ENCODE assay signal across 11 mouse cellular contexts in the genomic region with DNA sequence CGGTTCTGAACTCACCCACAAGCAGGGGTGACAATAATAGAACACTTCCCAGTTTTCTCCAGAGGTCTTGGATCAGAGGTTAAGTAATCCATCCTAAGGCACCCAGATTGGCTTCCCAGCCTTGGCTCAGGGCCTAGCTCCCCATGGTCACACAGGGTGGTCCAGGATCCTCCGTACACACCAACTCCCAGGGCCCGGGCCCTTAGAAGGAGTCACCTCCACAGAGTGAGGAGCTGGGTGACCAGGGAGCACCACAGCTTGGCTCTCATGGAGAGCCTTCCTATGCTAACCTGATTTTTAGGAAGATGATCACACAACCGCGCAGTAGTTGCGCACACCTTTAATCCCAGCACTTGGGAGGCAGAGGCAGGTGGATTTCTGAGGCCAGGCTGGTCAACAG. TPM values are rescaled to one million over a fixed set of nuclear protein-coding genes. Genes with fewer than 3 reads are reported as not detected.
DNase-seq lines count a peak whose midpoint lies in the region; ATAC-seq and TF ChIP-seq lines count a peak whose summit lies in the region.
"Had no signal": no experiment of that assay in that cellular context is flagged by ENCODE, and none has a peak within 500 bp of the region (broad histone marks: within the 10 kb centered on the region; RNA-seq: fewer than 3 reads in every experiment).

No protein-coding gene starts in this region.

- H3K36me3 ChIP-seq in kidney, postnatal 0 days (ENCODE audit: insufficient read depth, low read length) = no peaks in the 10 kb centered on the region
- no peaks in the 10 kb centered on the region for H3K36me3 ChIP-seq in embryonic facial prominence, embryonic 10.5 days (replicated peaks)
- H3K36me3 ChIP-seq in liver, postnatal 0 days (replicated peaks; ENCODE audit: insufficient read depth, low read length) = no peaks in the 10 kb centered on the region

- H3K9ac ChIP-seq in kidney, postnatal 0 days (ENCODE audit: low read depth, low read length) = no peak overlapping the region
- no peak overlapping the region for H3K9ac ChIP-seq in liver, postnatal 0 days (replicated peaks)
- H3K9ac ChIP-seq: hindbrain, embryonic 14.5 days had no signal

- H3K4me1 ChIP-seq in kidney, postnatal 0 days (replicated peaks; ENCODE audit: insufficient read depth, low read length) = 0 out of 2 replicates have a peak, but pooled peaks cover 4% of the 10 kb centered on the region
- H3K4me1 ChIP-seq in embryonic facial prominence, embryonic 10.5 days = peaks cover 26% of the 10 kb centered on the region
- peaks cover 3% of the 10 kb centered on the region; the same call in 1 of the 2 replicates for H3K4me1 ChIP-seq in liver, postnatal 0 days (ENCODE audit: insufficient read depth)

- peak overlapping the region; percentile 62; the same call in 1 of the 2 replicates for H3K27ac ChIP-seq in kidney, postnatal 0 days
- H3K27ac ChIP-seq in embryonic facial prominence, embryonic 10.5 days (replicated peaks) = peak overlapping the region; percentile 84
- H3K27ac ChIP-seq in liver, postnatal 0 days (ENCODE audit: low read depth) = peak overlapping the region; percentile 73
- H3K27ac ChIP-seq: hindbrain, embryonic 14.5 days had no signal

- TF ChIP-seq CTCF in kidney, postnatal 0 days (IDR thresholded peaks at IDR 0.05; ENCODE audit: low read depth) = no peak
- TF ChIP-seq CTCF in liver, postnatal 0 days (IDR thresholded peaks at IDR 0.05; ENCODE audit: low read depth) = no peak

- no peak overlapping the region for H3K4me2 ChIP-seq in kidney, postnatal 0 days (ENCODE audit: low read length)
- H3K4me2 ChIP-seq in liver, postnatal 0 days (ENCODE audit: low read depth, low read length) = no peak overlapping the region
- H3K4me2 ChIP-seq: hindbrain, embryonic 14.5 days had no signal

- no peak for TF ChIP-seq EP300 in liver, postnatal 0 days (IDR thresholded peaks at IDR 0.05; ENCODE audit: low read depth)

- no peaks in the 10 kb centered on the region for H3K27me3 ChIP-seq in kidney, postnatal 0 days (ENCODE audit: insufficient read depth, low read length)
- no peaks in the 10 kb centered on the region for H3K27me3 ChIP-seq in embryonic facial prominence, embryonic 10.5 days (replicated peaks; ENCODE audit: low read depth, poor library complexity, severe bottlenecking)
- no peaks in the 10 kb centered on the region for H3K27me3 ChIP-seq in liver, postnatal 0 days (ENCODE audit: insufficient read depth, low read length)

- H3K9me3 ChIP-seq in kidney, postnatal 0 days (replicated peaks; ENCODE audit: low read length) = no peaks in the 10 kb centered on the region
- no peaks in the 10 kb centered on the region for H3K9me3 ChIP-seq in embryonic facial prominence, embryonic 10.5 days
- H3K9me3 ChIP-seq in liver, postnatal 0 days (ENCODE audit: low read length) = no peaks in the 10 kb centered on the region

- DNase-seq in gastrocnemius, postnatal 25 days = peak; percentile 3
- DNase-seq in gastrocnemius, adult 8-10 months (ENCODE audit: low spot score in 2 of 2) = no peak
- no peak for DNase-seq in kidney, postnatal 0 days (ENCODE audit: low spot score)
- DNase-seq in kidney, adult 8-10 months = no peak
- DNase-seq in embryonic facial prominence, embryonic 10.5 days (ENCODE audit: low spot score) = no peak
- DNase-seq in liver, postnatal 0 days = no peak
- no peak for DNase-seq in urinary bladder, postnatal 25 days (ENCODE audit: low spot score)
- DNase-seq in adrenal gland, adult 18-20 months (ENCODE audit: low spot score in 2 of 2) = no peak
- DNase-seq: lung, postnatal 36 days; retina, postnatal 1 day had no signal

- ATAC-seq in kidney, postnatal 0 days (replicated peaks; ENCODE audit: low FRiP score, low read depth) = no peak; the same call in 1 of the 2 replicates
- ATAC-seq in liver, postnatal 0 days = no peak

- 76% methylated on average over 6 of the region's 6 CpGs for WGBS in kidney, postnatal 0 days
- 75% methylated on average over 6 of the region's 6 CpGs for WGBS in embryonic facial prominence, embryonic 10.5 days
- WGBS in liver, postnatal 0 days (ENCODE audit: insufficient replicate concordance) = 69% methylated on average over 6 of the region's 6 CpGs

- no peak overlapping the region for H3K4me3 ChIP-seq in kidney, postnatal 0 days (replicated peaks; ENCODE audit: low read depth, low read length)
- no peak overlapping the region; the same call in 1 of the 2 replicates for H3K4me3 ChIP-seq in embryonic facial prominence, embryonic 10.5 days
- H3K4me3 ChIP-seq in liver, postnatal 0 days (ENCODE audit: low read depth, low read length) = no peak overlapping the region

RNA-seq across cellular contexts. Expression of gene Il6st, which starts 48.0 kb away (rescaled TPM):
- total RNA-seq in gastrocnemius, postnatal 25 days (2021) = 100 to 1,000 TPM; 131 to 142 TPM
- total RNA-seq in gastrocnemius, adult 8-10 months (2022) = 100 to 1,000 TPM; 158 to 222 (median 193) TPM
- polyA plus RNA-seq in kidney, postnatal 0 days (2015; fragmentation: Nextera tagmentation; extraction: Ambion mirVana) = 24.0 and 26.0 TPM in 2 replicates
- 23.6 and 24.2 TPM in 2 replicates for polyA plus RNA-seq in embryonic facial prominence, embryonic 10.5 days (2016; fragmentation: Nextera tagmentation; extraction: Ambion mirVana)
- polyA plus RNA-seq in liver, postnatal 0 days (2015; fragmentation: Nextera tagmentation; extraction: Ambion mirVana) = 7.9 and 11.7 TPM in 2 replicates
- 100 to 1,000 TPM; 266 to 319 TPM for total RNA-seq in adrenal gland, adult 18-20 months (2021)
